Mouse (Mus musculus) heart, postnatal 14 days (tissue): ENCODE measurements around the gene Itgb1bp1. TPM values are rescaled to one million over a fixed set of nuclear protein-coding genes. Genes with fewer than 3 reads are reported as not detected.
A peak's percentile ranks its signal among the peaks of the same experiment; 100 is the strongest.

Experiments used
- DNase-seq, 2 experiments: peaks; one replicate each; pipeline ENCODE4 v3.0.0; 2021 to 2022
- intact Hi-C: fragments of 180-260 bp; cut with DNase I; formaldehyde crosslinking; loops from one replicate; pipeline ENCODE4 v1.15.1; 2025
- long read RNA-seq, 2 experiments: library from polyadenylated mRNA; stranded (forward); transcript quantifications; one replicate each; pipeline ENCODE4 v2.0.0; 2021
- total RNA-seq, 2 experiments: library from RNA; stranded (reverse); gene quantifications; 2 replicates each; pipeline ENCODE4 v1.2.3; 2021

Gene Itgb1bp1
- 10 to 100 TPM; 34.6 to 43.8 TPM for total RNA-seq
- long read RNA-seq, experiment 1, transcript Itgb1bp1-206 (7 exons, 1,701 nt) = minor isoform, 13 of 37 reads
- long read RNA-seq, experiment 1, transcript Itgb1bp1-201 (7 exons, 1,921 nt) = major isoform, 23 of 37 reads
- long read RNA-seq, experiment 1, partial matches to known transcripts = 0 of 37 reads
- long read RNA-seq, experiment 1, other reads (novel, unspliced or antisense) = 1 of 37 reads
- long read RNA-seq, experiment 2, transcript Itgb1bp1-201 (7 exons, 1,921 nt) = major isoform, 10 of 18 reads
- long read RNA-seq, experiment 2, transcript Itgb1bp1-206 (7 exons, 1,701 nt) = minor isoform, 7 of 18 reads
- long read RNA-seq, experiment 2, partial matches to known transcripts = 0 of 18 reads
- long read RNA-seq, experiment 2, other reads (novel, unspliced or antisense) = 1 of 18 reads

- intact Hi-C loops = no loop called here
Measured at GRCm38 (mm10) chr12:21286243-21286622, at the start of gene Itgb1bp1. Gene Itgb1bp1 (minus strand): TSS chr12:21286284.

DNA sequence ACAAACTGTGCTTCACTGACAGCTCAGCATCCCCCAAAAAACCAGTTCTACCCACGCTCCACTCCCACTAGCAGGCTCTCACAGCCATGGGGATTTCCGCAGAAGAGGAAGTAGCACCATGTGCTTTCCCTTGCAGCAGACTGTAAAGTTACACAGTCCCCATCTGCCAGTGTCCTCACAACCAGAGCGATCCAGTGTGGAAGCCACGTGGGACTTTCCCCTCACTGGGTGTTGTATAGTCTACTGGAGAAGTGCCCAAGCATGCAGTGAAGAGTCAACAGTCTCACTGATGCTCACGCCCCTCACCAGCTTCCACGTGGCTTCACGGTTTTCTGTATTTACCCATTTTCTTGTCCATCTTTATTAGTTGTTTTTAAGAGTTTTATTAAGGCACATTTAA is 49.8 kb upstream of the Itgb1bp1 start:
- intact Hi-C loops = no loop called here
- peak in 1 of 2 experiments; percentile 13 for DNase-seq

More at GRCm38 (mm10) chr12:21286243-21286622, at the start of gene Itgb1bp1:
- DNase-seq = peak; percentile 99 to 100

DNA sequence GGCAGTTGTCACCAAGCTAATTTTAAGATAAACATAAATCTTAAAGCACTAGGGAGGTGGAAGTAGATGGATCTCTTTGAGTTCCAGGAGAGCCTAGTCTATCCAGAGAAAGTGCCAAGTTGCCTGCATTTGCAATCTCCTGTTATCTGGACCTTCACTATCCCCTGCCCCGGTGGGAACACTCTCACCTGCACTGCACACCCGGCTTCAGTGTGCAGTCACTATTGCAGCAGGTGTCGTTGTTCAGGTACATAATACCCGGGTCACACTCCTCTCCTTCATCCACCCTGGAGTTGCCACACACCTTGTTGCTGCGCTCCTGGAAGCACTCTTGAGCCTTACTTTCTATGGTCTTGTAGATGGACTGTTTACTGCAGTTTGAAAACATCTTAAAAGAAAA is 47.7 kb upstream of the Itgb1bp1 start:
- DNase-seq = no peak
- intact Hi-C loops = no loop called here

- intact Hi-C loops = no loop called here
- DNase-seq = no peak
Measured at GRCm38 (mm10) chr12:21333021-21333420, 46.9 kb upstream of the Itgb1bp1 start.

- no peak for DNase-seq
- intact Hi-C loops = no loop called here
Measured at GRCm38 (mm10) chr12:21331711-21332110, 45.6 kb upstream of the Itgb1bp1 start.

DNA sequence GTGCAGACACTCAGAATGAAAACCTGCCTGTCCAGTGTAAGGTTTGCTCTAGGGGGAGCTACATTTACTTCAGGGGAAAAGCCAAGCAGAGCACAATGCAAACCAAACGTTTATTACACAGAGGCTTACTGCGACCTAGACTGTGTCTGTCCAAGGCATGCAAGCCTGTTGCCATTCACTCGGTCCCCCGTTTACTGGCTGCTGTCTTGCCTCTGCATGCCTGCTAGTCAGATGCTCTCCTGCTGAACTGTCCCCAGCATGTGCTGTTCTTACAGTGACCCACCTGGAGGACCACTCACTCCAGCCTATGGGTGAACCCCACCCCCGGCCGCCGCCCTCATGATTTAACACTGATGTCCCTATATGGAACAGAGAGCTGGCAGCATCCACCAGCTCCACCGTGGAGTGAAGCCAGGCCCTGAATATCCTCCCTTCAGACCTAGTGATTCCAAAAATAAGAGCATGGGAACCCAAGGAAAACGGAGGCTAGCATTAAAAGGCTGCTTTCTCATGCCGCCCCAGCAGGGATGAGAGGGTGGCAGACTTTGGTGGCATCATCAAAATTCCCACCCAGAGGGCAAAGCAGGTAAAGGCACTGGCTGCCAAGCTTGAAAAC is 45.0 kb upstream of the Itgb1bp1 start:
- peak in 1 of 2 experiments; percentile 26 for DNase-seq
- intact Hi-C loops = no loop called here

DNA sequence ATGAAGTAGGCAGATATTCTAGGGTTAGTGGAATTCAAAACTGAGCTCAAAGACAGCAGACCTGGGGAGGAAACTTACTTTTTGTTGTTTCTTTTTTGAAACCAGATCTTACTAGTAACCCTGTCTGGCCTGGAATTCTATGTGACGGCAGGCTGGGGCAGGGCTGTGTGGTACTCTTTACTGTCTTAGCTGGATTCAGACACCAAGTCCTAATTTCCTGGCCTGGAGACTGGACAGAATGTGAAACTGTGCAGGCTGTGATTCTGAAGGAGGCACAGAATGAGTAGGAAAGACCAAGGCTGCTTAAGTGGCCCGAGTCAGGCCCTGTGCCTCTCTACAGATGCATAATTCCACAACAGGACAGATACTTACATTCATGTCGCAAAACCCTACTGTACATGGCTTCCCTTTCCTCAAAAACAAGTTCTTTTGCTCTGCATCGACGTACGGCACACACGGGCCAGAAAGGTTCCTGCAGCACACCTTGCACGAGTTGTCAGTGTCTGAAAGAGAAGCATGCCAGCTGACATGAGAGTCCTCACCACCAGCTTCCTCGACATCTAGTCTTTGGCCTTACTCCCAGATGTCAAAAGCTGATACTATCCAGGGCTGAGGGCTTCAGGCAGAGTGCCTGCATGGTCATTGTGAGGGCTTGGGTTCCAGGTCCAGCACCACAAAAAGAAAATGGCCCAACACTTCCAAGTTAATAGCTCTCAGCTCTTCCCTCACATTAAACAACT is 43.7 kb upstream of the Itgb1bp1 start:
- DNase-seq = no peak
- intact Hi-C loops = no loop called here

DNA sequence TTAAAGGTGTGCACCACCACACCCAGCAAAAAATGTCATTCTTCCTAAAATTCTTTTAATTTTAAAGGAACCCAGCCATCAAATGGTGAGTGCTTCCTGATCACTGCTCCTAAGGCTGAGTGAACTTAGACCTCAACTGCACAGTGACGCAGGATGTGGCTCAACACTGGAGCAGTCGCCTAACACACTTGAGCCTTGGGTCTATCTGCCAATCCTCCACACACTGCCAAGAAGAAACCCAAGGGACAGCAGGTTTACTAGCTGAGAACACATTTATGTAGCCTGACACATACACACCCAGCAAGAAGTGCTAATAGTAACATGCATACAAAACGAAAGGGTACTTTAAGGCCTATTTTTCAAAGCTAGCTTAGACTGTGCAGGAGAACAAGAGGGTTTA is 40.2 kb upstream of the Itgb1bp1 start:
- DNase-seq = no peak
- intact Hi-C loops = no loop called here

DNA sequence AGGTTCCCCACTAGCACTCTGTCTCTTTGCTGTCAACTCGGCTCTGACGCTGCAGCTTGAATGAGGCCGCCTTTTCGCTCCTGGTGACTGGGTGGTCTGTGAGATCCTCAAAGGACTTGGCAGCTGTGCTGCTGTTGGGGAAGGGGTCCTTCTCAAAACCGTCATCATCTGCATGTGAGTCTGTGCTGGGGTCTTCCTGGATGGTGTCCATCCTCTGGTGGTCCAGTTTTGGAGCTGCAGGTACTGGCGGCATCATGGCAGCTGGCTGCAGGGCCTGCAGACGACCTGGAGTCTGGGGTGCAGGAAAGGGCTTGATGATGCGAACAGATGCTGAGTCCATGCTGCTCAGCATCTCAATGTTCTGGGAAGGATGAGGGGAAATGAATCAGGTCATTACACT is 39.2 kb upstream of the Itgb1bp1 start:
- DNase-seq = no peak

DNA sequence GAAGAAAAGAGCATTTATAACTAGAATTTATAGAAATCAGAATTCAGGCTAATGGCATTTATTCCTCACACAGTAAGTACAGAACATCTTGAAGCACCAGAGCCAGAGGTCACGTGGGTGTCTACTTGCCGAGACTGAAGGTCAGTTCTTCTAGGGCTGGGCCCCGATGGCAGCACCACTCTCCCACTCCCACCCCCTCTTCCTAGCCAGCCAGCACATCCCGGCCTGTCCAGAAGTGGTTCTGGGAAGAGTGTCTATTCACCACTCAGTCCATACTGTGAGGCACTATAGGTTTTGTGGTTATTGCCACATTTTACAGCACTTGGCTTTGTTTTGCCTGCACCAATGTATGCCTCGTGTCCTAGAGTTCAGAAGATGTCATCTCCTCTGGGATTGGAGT is 38.0 kb upstream of the Itgb1bp1 start:
- intact Hi-C loops = no loop called here
- DNase-seq = no peak

More for the DNA sequence above, 39.2 kb upstream of the Itgb1bp1 start:
- intact Hi-C loops = no loop called here

- DNase-seq = no peak
- intact Hi-C loops = no loop called here
Measured at GRCm38 (mm10) chr12:21322856-21323255, 36.8 kb upstream of the Itgb1bp1 start.

DNA sequence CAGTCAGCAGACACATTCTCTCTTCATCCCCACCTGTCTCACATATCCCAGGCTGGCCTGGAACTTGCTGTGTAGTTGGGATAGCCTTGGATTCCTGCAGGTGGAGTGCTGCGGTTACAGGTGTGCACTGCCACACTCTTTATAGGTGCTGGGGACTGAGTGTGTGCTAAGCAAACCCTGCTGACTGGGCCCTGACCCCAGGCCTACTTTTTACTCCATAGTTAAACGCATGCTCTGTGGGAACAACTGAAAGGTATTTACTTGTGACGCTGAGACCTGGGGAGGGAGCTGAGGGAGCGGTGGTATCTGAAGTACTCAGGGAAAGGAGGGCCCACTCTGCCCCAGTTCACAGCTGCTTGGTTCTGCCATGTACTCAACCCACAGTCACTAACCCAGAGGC is 36.2 kb upstream of the Itgb1bp1 start:
- intact Hi-C loops = no loop called here
- DNase-seq = no peak

DNA sequence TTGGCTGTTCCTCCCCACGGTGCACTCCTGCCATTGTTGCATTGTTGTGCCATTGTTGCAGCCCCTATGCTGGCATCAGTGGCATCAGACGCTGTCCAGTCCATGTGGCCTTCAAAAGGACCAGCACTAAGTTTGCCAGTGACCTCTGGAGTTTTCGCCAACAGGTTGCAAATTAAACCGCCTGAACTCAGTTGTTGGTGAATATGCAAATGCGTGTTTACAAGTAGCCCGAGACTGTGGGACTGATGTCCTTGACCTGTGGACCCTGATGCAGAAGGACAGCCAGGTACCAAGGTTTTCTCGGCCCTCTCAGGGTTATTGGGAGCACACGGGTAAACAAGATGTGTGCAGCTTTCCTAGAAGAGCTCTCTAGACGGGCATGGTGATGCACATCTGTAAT is 35.1 kb upstream of the Itgb1bp1 start:
- no peak for DNase-seq
- intact Hi-C loops = no loop called here

DNA sequence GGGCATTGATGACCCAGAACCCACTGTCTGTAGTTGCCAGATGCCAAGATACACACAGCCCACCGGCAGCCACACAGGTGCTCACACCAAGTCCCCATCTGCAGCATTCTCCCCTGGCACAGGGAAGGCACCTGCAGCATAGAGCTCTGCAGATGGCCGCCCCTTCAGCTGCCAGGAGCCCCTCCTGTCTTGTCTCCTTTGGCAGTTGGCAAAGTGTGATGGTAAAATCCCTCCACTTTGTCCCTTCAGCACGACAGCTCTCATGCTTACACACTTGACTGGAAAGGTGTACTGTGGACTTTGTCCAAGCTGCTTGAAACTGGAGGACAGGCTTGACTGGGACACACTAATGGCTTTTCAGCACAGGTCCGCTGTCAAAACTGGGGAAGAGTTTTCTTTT is 34.2 kb upstream of the Itgb1bp1 start:
- intact Hi-C loops = no loop called here
- DNase-seq = no peak

DNA sequence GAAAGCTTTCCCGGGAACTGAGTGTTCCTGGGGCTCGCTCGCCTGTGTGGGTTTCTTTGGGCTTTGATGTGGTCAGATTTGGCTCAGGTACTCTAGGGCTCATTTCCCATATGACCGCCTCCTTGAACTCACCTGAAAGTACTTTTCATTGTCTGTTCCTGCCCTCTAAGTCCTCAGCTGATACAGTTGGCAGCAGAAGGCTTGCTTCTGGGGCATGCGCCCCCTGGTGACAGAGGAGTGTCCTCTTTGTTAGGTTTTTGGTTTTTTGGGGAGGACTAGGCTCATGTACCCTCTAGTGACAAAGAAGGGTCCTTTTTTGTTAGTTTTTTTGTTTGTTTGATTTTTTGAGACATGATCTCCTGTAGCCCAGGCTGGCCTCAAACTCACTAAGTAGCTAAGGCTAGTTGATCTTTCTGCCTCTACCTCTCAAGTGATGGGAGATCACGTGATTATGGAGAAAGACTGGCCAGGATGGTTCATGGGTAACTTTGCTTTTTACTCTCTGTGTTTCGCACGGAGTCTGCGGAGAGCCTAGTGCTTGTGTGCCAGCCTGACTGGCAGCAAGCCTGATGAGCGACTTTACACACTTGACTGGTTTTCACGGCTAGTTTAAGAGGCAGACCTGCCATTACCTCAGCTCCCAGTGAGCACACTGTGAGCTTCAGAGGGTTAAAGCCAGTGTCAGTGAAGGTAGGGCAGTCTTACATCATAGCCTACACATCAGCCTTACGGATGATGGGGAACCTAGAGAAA is 32.2 kb upstream of the Itgb1bp1 start:
- intact Hi-C loops = loop anchor here (5.0 kb wide), 1 partner anchor 54 kb away; the partner anchor contains the start of gene Adam17
- DNase-seq = peak; percentile 70 to 72

DNA sequence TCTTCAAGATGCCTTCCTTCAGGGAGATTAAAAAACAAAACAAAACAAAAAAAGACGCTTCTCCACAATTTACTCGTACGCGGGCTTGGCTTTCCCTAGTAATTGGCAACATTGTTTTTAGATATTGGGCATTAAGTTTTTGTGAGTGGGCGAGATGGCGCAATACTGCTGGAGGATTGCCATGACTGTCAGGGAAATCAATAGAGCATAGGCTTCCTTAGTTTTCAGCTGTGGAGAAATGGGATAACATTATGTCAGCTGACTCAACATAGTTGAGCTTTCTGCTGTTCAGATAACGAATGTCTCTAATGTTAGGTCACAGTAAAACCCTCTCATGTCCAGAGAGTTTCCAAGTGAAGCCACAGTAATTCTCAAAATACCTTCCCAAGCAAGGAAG is 30.8 kb upstream of the Itgb1bp1 start:
- DNase-seq = peak; percentile 41 to 58
- intact Hi-C loops = loop anchor here (5.0 kb wide), 1 partner anchor 55 kb away; the partner anchor contains the start of gene Adam17

GRCm38 (mm10) chr12:21315923-21316868 is 30.1 kb upstream of the Itgb1bp1 start, which contains the start of gene Iah1:
Gene Iah1 (plus strand): TSS chr12:21316389.
- intact Hi-C loops = loop anchor here (5.0 kb wide), 1 partner anchor 56 kb away; the partner anchor contains the start of gene Adam17
- peak; percentile 87 to 88 for DNase-seq

- no peak for DNase-seq
- intact Hi-C loops = no loop called here
Measured at GRCm38 (mm10) chr12:21312201-21312600, 26.1 kb upstream of the Itgb1bp1 start.

GRCm38 (mm10) chr12:21306721-21307120 is 20.6 kb upstream of the Itgb1bp1 start:
- no peak for DNase-seq
- intact Hi-C loops = no loop called here
